Mouse (Mus musculus) neural tube, embryonic 14.5 days (tissue): ENCODE data around the gene Vmn1r170. TPM values are rescaled to one million over a fixed set of nuclear protein-coding genes. Genes with fewer than 3 reads are reported as not detected.
"Not testable (repeated sequence)": the region's sequence is repeated elsewhere in the genome, so short reads cannot be mapped to it uniquely, and the experiment has no call there.

Experiments used
- ATAC-seq: fragments of 200-750 bp; cut with Nextera tagmentation; 2 replicates; pipeline ENCODE4 v1.8.0; 2017; ENCODE audit warnings: low read depth, mild to moderate bottlenecking, moderate TSS enrichment, moderate library complexity
- H3K27ac ChIP-seq: fragments of 300-500 bp; sonication (generic); 2 replicates; pipeline ENCODE4 v1.5.1; 2014; ENCODE audit warnings: low read depth, mild to moderate bottlenecking, control low read depth, low read length, moderate library complexity, mixed read lengths
- H3K27me3 ChIP-seq: fragments of 300-500 bp; sonication (generic); 2 replicates; pipeline ENCODE4 v1.6.1; 2014; ENCODE audit warnings: low read length; ENCODE audit not compliant: control insufficient read depth, insufficient read depth
- H3K36me3 ChIP-seq: fragments of 300-500 bp; sonication (generic); 2 replicates; pipeline ENCODE4 v1.6.1; 2014; ENCODE audit warnings: low read length, mixed read lengths; ENCODE audit not compliant: control insufficient read depth, insufficient read depth
- H3K4me1 ChIP-seq: fragments of 300-500 bp; sonication (generic); 2 replicates; pipeline ENCODE4 v1.6.1; 2014; ENCODE audit warnings: low read length; ENCODE audit not compliant: control insufficient read depth, insufficient read depth
- H3K4me2 ChIP-seq: fragments of 300-500 bp; sonication (generic); 2 replicates; pipeline ENCODE4 v1.6.1; 2014; ENCODE audit warnings: mild to moderate bottlenecking, low read depth, low read length, control low read depth
- H3K4me3 ChIP-seq: fragments of 300-500 bp; sonication (generic); 2 replicates; pipeline ENCODE4 v1.5.1; 2014; ENCODE audit warnings: low read depth, low read length, control low read depth, mixed read lengths
- H3K9ac ChIP-seq: fragments of 300-500 bp; sonication (generic); replicated peaks from 2 replicates; pipeline ENCODE4 v1.6.1; 2014; ENCODE audit warnings: low read depth, mild to moderate bottlenecking, control low read depth, low read length, mixed read lengths
- H3K9me3 ChIP-seq: fragments of 300-500 bp; sonication (generic); 2 replicates; pipeline ENCODE4 v1.6.1; 2016; ENCODE audit warnings: low read length; ENCODE audit not compliant: control insufficient read depth
- WGBS: fragments of 180-500 bp; shearing (Covaris S2); extraction: QIAGEN DNeasy Blood & Tissue Kit; methylation state at CpG from one replicate; pipeline ENCODE4 v1.1.7; 2014; 5-methylcytosine and 5-hydroxymethylcytosine counted together
- polyA plus RNA-seq: library from polyadenylated mRNA; unstranded; fragments of >200 nt; fragmentation: Nextera tagmentation; extraction: Ambion mirVana; gene quantifications from 2 replicates; pipeline ENCODE4 v1.2.1, GENCODE M21; 2014

The Vmn1r170 gene
- not detected in 2 replicates for polyA plus RNA-seq

- H3K9me3 ChIP-seq, H3K4me1 ChIP-seq, H3K4me3 ChIP-seq, H3K9ac ChIP-seq, H3K4me2 ChIP-seq, H3K27me3 ChIP-seq, H3K27ac ChIP-seq, H3K36me3 ChIP-seq, ATAC-seq: not testable (repeated sequence)
- 39% methylated on average over 1 of the region's 1 CpGs for WGBS
These were observed at the start of gene Vmn1r170 for GRCm38 (mm10) chr7:23605875-23606274. TSS of gene Vmn1r170 (plus strand) at chr7:23606175.

- H3K4me3 ChIP-seq, H3K27ac ChIP-seq, H3K4me1 ChIP-seq, ATAC-seq, H3K36me3 ChIP-seq, H3K9ac ChIP-seq, H3K27me3 ChIP-seq, H3K4me2 ChIP-seq, H3K9me3 ChIP-seq: not testable (repeated sequence)
- 72% methylated on average over 1 of the region's 2 CpGs for WGBS
These were observed 30.7 kb upstream of the Vmn1r170 start, which contains the start of gene Vmn1r169 for GRCm38 (mm10) chr7:23575226-23575625. TSS of gene Vmn1r169 (plus strand) at chr7:23575526.

- Histone ChIP-seq H3K9ac (no peak within 1 kb of the TSS), H3K27ac (no peak within 1 kb of the TSS), H3K4me1 (no peaks in the 10 kb centered on the region), H3K4me3 (no peak within 1 kb of the TSS), H3K4me2 (no peak within 1 kb of the TSS), H3K36me3 (no peaks in the 10 kb centered on the region), H3K9me3 (no peaks in the 10 kb centered on the region), H3K27me3 (no peaks in the 10 kb centered on the region)
- ATAC-seq, result no peak
These were observed 24.4 kb downstream of the Vmn1r170 start, which contains the start of gene Vmn1r171 for GRCm38 (mm10) chr7:23630422-23630821. TSS of gene Vmn1r171 (plus strand) at chr7:23630722.

Other genes with a start within 250 kb of the Vmn1r170 start
- not detected in 2 replicates for gene Nlrp5, start 220.3 kb upstream of the Vmn1r170 start, polyA plus RNA-seq
- not detected in 2 replicates for gene Vmn1r167, start 99.0 kb upstream of the Vmn1r170 start, polyA plus RNA-seq
- not detected in 2 replicates for gene Vmn1r168, start 66.4 kb upstream of the Vmn1r170 start, polyA plus RNA-seq
- not detected in 2 replicates for gene Vmn1r169, start 30.6 kb upstream of the Vmn1r170 start, polyA plus RNA-seq
- gene Vmn1r171, start 24.5 kb downstream of the Vmn1r170 start, polyA plus RNA-seq, result not detected in 2 replicates
- gene Vmn1r172, start 52.1 kb downstream of the Vmn1r170 start, polyA plus RNA-seq, result not detected in 2 replicates
- not detected in 2 replicates for gene Vmn1r173, start 94.5 kb downstream of the Vmn1r170 start, polyA plus RNA-seq
- not detected in 2 replicates for gene Vmn1r174, start 146.1 kb downstream of the Vmn1r170 start, polyA plus RNA-seq
- gene Vmn1r175, start 204.5 kb downstream of the Vmn1r170 start, polyA plus RNA-seq, result not detected in 2 replicates
- gene Vmn1r176, start 231.2 kb downstream of the Vmn1r170 start, polyA plus RNA-seq, result not detected in 2 replicates